Mouse (Mus musculus): ENCODE data around the gene Ptprr. TPM values are rescaled to one million over a fixed set of nuclear protein-coding genes. Genes with fewer than 3 reads are reported as not detected.
A peak's percentile ranks its signal among the peaks of the same experiment; 100 is the strongest.

Gene Ptprr
- total and polyA plus RNA-seq, 2 experiments from 2014 or later, result 20.8 to 22.9 TPM

DNA sequence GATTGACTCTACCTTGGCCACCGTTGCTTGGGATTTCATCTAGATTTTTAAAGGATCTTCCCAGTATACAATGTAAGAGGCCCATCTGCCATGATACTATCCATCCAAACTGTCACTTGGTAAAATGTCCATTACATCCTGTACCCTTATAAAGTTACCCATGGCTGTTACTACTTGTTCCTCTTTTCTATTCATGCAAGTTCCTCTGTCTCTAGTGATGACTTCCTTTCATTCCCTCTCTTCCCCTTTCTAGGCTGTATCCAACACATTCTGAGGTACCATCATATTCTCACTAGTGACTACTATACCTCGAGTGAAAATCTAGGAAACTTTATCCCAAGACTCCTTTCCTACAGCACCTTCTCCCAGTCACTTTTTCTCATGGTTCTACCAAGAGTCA lies 173.7 kb downstream of the Ptprr start:
- Histone ChIP-seq H3K27ac (no peak overlapping the region), H3K27me3 (ENCODE audit: insufficient read depth, low read length) (no peaks in the 10 kb centered on the region), H3K4me1 (ENCODE audit: insufficient read depth, low read length) (no peaks in the 10 kb centered on the region), H3K4me3 (ENCODE audit: low read length) (no peak overlapping the region), H3K36me3 (ENCODE audit: insufficient read depth, low read length) (no peaks in the 10 kb centered on the region), H3K9me3 (ENCODE audit: low read length) (no peaks in the 10 kb centered on the region), H3K4me2 (ENCODE audit: low read depth, low read length) (no peak overlapping the region), H3K9ac (replicated peaks; ENCODE audit: low read length) (no peak overlapping the region)
- DNase-seq (ENCODE audit: low spot score) (no peak), ATAC-seq (no peak)
- 84% methylated on average over 2 of the region's 2 CpGs for WGBS
- TF ChIP-seq CTCF (IDR thresholded peaks at IDR 0.05; ENCODE audit: low read depth), result no peak

DNA sequence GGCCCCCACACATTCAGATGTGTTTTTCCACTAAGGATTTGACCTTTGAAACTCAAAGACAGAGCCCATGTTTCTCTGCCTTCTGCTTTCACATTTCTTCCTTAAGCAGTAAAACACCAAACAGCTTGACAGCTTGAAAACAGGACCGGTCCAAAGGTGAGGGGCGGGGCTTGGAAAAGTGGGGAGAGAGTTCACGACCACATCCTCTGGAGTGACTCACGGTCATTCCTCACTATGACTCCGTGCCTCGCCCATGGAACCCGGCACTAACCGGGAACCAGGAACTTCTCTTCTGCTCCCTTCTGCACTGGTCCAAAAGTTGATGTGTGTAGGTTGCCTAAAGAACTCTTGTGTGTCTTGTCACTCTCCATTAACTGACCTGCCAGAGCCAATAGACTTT lies 174.3 kb downstream of the Ptprr start:
- TF ChIP-seq CTCF (IDR thresholded peaks at IDR 0.05; ENCODE audit: low read depth), result no peak
- no peak overlapping the region for H3K27ac ChIP-seq
- no peak overlapping the region for H3K4me3 ChIP-seq (ENCODE audit: low read length)
- WGBS, result 92% methylated on average over 8 of the region's 8 CpGs
- ATAC-seq (no peak), DNase-seq (ENCODE audit: low spot score) (no peak)
- no peaks in the 10 kb centered on the region for H3K9me3 ChIP-seq (ENCODE audit: low read length)
- H3K9ac ChIP-seq (replicated peaks; ENCODE audit: low read length), result no peak overlapping the region
- H3K4me1 ChIP-seq (ENCODE audit: insufficient read depth, low read length), result no peaks in the 10 kb centered on the region
- no peaks in the 10 kb centered on the region for H3K36me3 ChIP-seq (ENCODE audit: insufficient read depth, low read length)
- no peaks in the 10 kb centered on the region for H3K27me3 ChIP-seq (ENCODE audit: insufficient read depth, low read length)
- H3K4me2 ChIP-seq (ENCODE audit: low read depth, low read length), result no peak overlapping the region

DNA sequence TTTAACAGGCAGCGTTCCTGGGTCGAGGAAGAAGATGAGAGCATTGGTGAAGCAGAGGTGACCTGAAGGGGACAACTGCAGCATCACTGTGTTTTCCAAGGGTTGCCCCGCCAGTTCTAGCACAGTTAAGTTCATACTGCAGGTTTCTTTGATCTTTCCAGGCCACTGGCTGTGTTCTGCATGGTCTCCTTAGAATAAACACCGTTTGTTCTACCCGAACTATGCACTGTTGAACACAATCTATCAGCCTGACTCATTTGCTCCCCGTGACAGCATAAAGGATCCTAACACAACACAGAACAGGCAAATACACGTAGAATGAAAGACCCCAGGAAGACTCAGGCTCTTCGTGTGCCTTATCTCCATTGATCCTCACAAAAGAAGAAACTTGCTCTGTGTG lies 176.4 kb downstream of the Ptprr start:
- no peak for TF ChIP-seq CTCF (IDR thresholded peaks at IDR 0.05; ENCODE audit: low read depth)
- ATAC-seq, result no peak

DNA sequence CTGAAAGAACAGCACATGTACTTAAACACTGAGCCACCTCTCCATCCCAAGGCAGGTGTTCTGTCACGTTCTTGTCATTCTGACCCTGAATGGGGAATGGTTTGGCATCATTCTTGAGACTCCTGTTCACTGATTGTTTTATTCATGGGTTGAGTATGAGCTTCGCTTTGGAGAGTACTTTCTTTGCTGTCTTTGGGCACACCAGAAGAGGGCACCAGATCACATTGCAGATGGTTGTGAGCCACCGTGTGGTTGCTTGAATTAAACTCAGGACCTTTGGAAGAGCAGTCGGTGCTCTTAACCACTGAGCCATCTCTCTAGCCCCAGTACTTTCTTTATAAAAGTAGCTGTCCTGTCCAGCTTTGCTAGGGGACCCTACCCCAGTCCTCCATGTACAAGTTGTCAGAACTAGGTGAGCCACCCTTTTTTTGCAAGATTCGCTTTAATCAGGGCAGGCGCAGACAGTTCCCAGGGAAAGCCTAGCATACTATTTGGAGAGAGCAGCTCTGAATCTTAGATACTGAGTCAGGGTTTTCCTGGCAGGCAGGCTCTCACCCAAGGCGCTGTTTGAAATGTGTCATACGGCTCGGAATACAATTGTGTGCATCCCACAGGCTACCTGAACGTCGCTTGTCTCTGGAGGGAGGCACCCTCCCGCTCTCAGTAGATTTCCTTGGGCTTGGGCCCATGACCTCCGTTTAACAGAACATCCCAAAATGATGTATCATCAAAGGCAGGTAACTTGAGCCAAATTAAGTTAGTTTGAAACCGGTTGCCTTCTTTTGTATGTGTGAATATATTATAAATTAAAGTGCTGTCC lies 178.8 kb downstream of the Ptprr start:
- ATAC-seq (peak; percentile 36; the same call in 1 of the 2 replicates), DNase-seq (ENCODE audit: low spot score) (peak; percentile 59)

More for the DNA sequence above, 176.4 kb downstream of the Ptprr start:
- H3K9me3 ChIP-seq (ENCODE audit: low read length), result no peaks in the 10 kb centered on the region
- no peak for DNase-seq (ENCODE audit: low spot score)
- H3K9ac ChIP-seq (replicated peaks; ENCODE audit: low read length), result no peak overlapping the region
- H3K27ac ChIP-seq, result no peak overlapping the region
- H3K27me3 ChIP-seq (ENCODE audit: insufficient read depth, low read length), result no peaks in the 10 kb centered on the region
- H3K4me2 ChIP-seq (ENCODE audit: low read depth, low read length), result no peak overlapping the region
- no peaks in the 10 kb centered on the region for H3K4me1 ChIP-seq (ENCODE audit: insufficient read depth, low read length)
- H3K4me3 ChIP-seq (ENCODE audit: low read length), result no peak overlapping the region
- H3K36me3 ChIP-seq (ENCODE audit: insufficient read depth, low read length), result no peaks in the 10 kb centered on the region
- 49% methylated on average over 8 of the region's 8 CpGs for WGBS

DNA sequence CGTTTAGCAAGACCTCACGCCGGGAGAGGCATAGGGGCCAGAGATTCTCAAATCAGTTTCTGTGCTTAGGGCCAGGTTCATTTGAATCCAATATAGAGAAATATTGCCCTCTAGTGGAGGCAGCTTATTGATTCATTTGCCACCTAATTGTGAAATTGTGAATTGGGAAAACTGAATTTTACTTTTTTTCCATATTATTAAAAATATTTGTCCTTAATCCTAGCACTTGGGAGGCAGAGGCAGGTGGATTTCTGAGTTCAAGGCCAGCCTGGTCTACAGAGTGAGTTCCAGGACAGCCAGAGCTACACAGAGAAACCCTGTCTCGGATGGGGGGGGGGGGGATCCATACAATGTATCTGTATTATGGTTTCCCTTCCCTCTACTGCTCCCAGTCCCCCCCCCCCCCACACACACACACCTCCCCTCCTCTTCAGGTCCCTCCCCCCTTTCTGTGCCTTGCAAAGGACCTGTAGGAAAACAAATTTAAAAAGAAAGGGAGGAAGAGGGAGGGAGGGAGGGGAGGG lies 179.5 kb downstream of the Ptprr start:
- peak; percentile 93 for DNase-seq (ENCODE audit: low spot score)
- Histone ChIP-seq H3K9me3 (ENCODE audit: low read length) (no peaks in the 10 kb centered on the region), H3K4me2 (ENCODE audit: low read depth, low read length) (no peak overlapping the region), H3K27me3 (ENCODE audit: insufficient read depth, low read length) (no peaks in the 10 kb centered on the region), H3K9ac (replicated peaks; ENCODE audit: low read length) (no peak overlapping the region), H3K36me3 (ENCODE audit: insufficient read depth, low read length) (no peaks in the 10 kb centered on the region), H3K4me1 (ENCODE audit: insufficient read depth, low read length) (no peaks in the 10 kb centered on the region), H3K27ac (no peak overlapping the region), H3K4me3 (ENCODE audit: low read length) (no peak overlapping the region)
- ATAC-seq, result peak; percentile 59; the same call in 1 of the 2 replicates
- peak; percentile 78 for TF ChIP-seq CTCF (IDR thresholded peaks at IDR 0.05; ENCODE audit: low read depth)
- 15% methylated on average over 4 of the region's 4 CpGs for WGBS

More for the DNA sequence above, 178.8 kb downstream of the Ptprr start:
- Histone ChIP-seq H3K4me1 (ENCODE audit: insufficient read depth, low read length) (no peaks in the 10 kb centered on the region), H3K36me3 (ENCODE audit: insufficient read depth, low read length) (no peaks in the 10 kb centered on the region), H3K4me3 (ENCODE audit: low read length) (no peak overlapping the region), H3K9ac (replicated peaks; ENCODE audit: low read length) (no peak overlapping the region), H3K9me3 (ENCODE audit: low read length) (no peaks in the 10 kb centered on the region), H3K4me2 (ENCODE audit: low read depth, low read length) (peak overlapping the region; percentile 33; the same call in 1 of the 2 replicates), H3K27ac (no peak overlapping the region), H3K27me3 (ENCODE audit: insufficient read depth, low read length) (no peaks in the 10 kb centered on the region)
- TF ChIP-seq CTCF (IDR thresholded peaks at IDR 0.05; ENCODE audit: low read depth), result peak; percentile 74
- WGBS, result 18% methylated on average over 14 of the region's 14 CpGs

DNA sequence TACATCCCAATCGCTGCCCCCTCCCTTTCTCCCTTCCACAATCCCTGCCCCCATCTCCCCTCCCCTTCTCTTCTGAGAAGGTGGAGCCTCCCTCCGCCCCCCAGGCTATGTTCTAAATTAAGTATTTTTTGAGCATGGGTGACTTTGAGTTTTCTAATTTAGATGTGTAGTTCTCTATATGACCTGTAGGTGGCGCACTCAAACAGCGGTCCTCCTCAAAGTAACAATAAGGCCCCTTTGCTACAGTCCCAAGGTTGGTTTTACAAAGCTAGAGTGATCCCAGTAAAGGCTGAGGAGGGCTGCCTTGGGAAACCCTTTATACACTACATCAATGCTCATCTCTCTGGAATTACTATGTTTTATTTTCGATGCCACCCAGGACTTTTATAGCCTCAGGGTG lies 181.0 kb downstream of the Ptprr start:
- Histone ChIP-seq H3K27me3 (ENCODE audit: insufficient read depth, low read length) (no peaks in the 10 kb centered on the region), H3K36me3 (ENCODE audit: insufficient read depth, low read length) (no peaks in the 10 kb centered on the region), H3K9me3 (ENCODE audit: low read length) (no peaks in the 10 kb centered on the region), H3K4me2 (ENCODE audit: low read depth, low read length) (no peak overlapping the region), H3K27ac (no peak overlapping the region), H3K4me1 (ENCODE audit: insufficient read depth, low read length) (no peaks in the 10 kb centered on the region), H3K4me3 (ENCODE audit: low read length) (no peak overlapping the region), H3K9ac (replicated peaks; ENCODE audit: low read length) (no peak overlapping the region)
- peak; percentile 82 for TF ChIP-seq CTCF (IDR thresholded peaks at IDR 0.05; ENCODE audit: low read depth)
- 26% methylated on average over 5 of the region's 5 CpGs for WGBS
- DNase-seq (ENCODE audit: low spot score) (peak; percentile 68), ATAC-seq (no peak)

DNA sequence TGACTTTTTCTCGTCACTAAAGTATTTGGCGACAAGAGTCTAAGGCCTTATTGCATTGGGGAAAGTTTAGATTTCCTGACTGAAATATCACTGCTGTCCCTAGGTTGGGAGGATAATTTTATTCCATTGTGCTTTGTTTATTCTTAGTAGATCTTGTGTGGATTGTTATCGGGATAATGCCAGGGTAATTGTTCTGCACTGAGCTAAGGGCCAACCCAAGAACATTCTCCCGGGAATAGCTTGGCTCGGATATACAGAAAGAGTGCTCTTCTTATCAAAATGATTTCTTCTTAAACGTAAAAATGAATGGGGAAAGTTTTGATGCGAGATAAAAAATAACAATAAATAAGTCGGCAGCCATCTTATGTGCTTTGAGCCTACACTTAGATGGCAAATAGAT lies 183.5 kb downstream of the Ptprr start:
- H3K9me3 ChIP-seq (ENCODE audit: low read length), result no peaks in the 10 kb centered on the region
- DNase-seq (ENCODE audit: low spot score) (no peak), ATAC-seq (no peak)
- no peaks in the 10 kb centered on the region for H3K36me3 ChIP-seq (ENCODE audit: insufficient read depth, low read length)
- no peak overlapping the region for H3K4me3 ChIP-seq (ENCODE audit: low read length)
- no peaks in the 10 kb centered on the region for H3K27me3 ChIP-seq (ENCODE audit: insufficient read depth, low read length)
- 87% methylated on average over 8 of the region's 8 CpGs for WGBS
- no peak overlapping the region for H3K27ac ChIP-seq
- H3K4me2 ChIP-seq (ENCODE audit: low read depth, low read length), result no peak overlapping the region
- H3K9ac ChIP-seq (replicated peaks; ENCODE audit: low read length), result no peak overlapping the region
- no peaks in the 10 kb centered on the region for H3K4me1 ChIP-seq (ENCODE audit: insufficient read depth, low read length)
- TF ChIP-seq CTCF (IDR thresholded peaks at IDR 0.05; ENCODE audit: low read depth), result no peak

Measured in hindbrain, postnatal 0 days (tissue).